Mouse (Mus musculus) MEL (cell line): ENCODE results near the gene Tmem178b. TPM values are rescaled to one million over a fixed set of nuclear protein-coding genes. Genes with fewer than 3 reads are reported as not detected.

ENCODE experiments used
- DNase-seq: peaks from one replicate; pipeline ENCODE4 v3.0.0; 2011; ENCODE audit warnings: low read depth, low spot score
- H3K27ac ChIP-seq: 2 replicates; pipeline ENCODE4 v1.5.1; 2012; ENCODE audit warnings: low read depth, mild to moderate bottlenecking, control low read depth, low read length, moderate library complexity; ENCODE audit not compliant: control insufficient read depth
- H3K27me3 ChIP-seq, 2 experiments: fragments of 150-350 bp in 1 of 2; sonication (generic) in 1 of 2; 2 replicates each; pipeline ENCODE4 v1.6.1; 2012; ENCODE audit warnings: low read length in 2 of 2, mild to moderate bottlenecking in 2 of 2, improper control_type of control experiment in 1 of 2, moderate library complexity in 1 of 2; ENCODE audit not compliant: insufficient read depth in 2 of 2, control insufficient read depth in 1 of 2
- H3K36me3 ChIP-seq, 2 experiments: 2 replicates each; pipeline ENCODE4 v1.6.1; 2012 to 2014; ENCODE audit warnings: low read length in 2 of 2, improper control_type of control experiment in 1 of 2, inconsistent platforms in 1 of 2, mild to moderate bottlenecking in 1 of 2; ENCODE audit not compliant: insufficient read depth in 2 of 2, control insufficient read depth in 1 of 2
- H3K4me1 ChIP-seq, 2 experiments: fragments of 150-350 bp in 1 of 2; sonication (generic) in 1 of 2; 2 replicates each; pipeline ENCODE4 v1.6.1; 2012; ENCODE audit warnings: low read length in 2 of 2, improper control_type of control experiment in 1 of 2, mild to moderate bottlenecking in 1 of 2; ENCODE audit not compliant: insufficient read depth in 2 of 2, control insufficient read depth in 1 of 2
- H3K4me3 ChIP-seq, 2 experiments: fragments of 150-350 bp in 1 of 2; sonication (generic) in 1 of 2; 2 replicates each; pipeline ENCODE4 v1.5.1; 2012; ENCODE audit warnings: low read depth in 2 of 2, low read length in 2 of 2, mild to moderate bottlenecking in 2 of 2, moderate library complexity in 2 of 2, control low read depth in 1 of 2, improper control_type of control experiment in 1 of 2; ENCODE audit not compliant: control insufficient read depth in 1 of 2, insufficient read depth in 1 of 2
- H3K79me2 ChIP-seq: 2 replicates; pipeline ENCODE4 v1.6.1; 2012; ENCODE audit warnings: mild to moderate bottlenecking, low read length, moderate library complexity; ENCODE audit not compliant: control insufficient read depth, poor library complexity, insufficient read depth
- H3K9ac ChIP-seq: 2 replicates; pipeline ENCODE4 v1.6.1; 2012; ENCODE audit warnings: low read depth, mild to moderate bottlenecking, control low read depth, low read length, moderate library complexity; ENCODE audit not compliant: control insufficient read depth, poor library complexity, severe bottlenecking
- H3K9me3 ChIP-seq: fragments of 150-350 bp; sonication (generic); replicated peaks from 2 replicates; pipeline ENCODE4 v1.6.1; 2012; ENCODE audit warnings: mild to moderate bottlenecking, low read length, improper control_type of control experiment, moderate library complexity; ENCODE audit not compliant: insufficient read depth
- BHLHE40 ChIP-seq: IDR thresholded peaks from 2 replicates; pipeline ENCODE4 v1.6.1; 2012; ENCODE audit warnings: low read depth, mild to moderate bottlenecking, inconsistent platforms, low read length, improper control_type of control experiment, borderline replicate concordance
- E2F4 ChIP-seq: IDR thresholded peaks from 2 replicates; pipeline ENCODE4 v1.6.1; 2011; ENCODE audit warnings: low read depth, low read length, improper control_type of control experiment, borderline replicate concordance
- ELF1 ChIP-seq: IDR thresholded peaks from 2 replicates; pipeline ENCODE4 v1.6.1; 2014; ENCODE audit warnings: low read depth, mild to moderate bottlenecking, inconsistent platforms, low read length, improper control_type of control experiment, moderate library complexity
- EP300 ChIP-seq, 2 experiments: IDR thresholded peaks; 2 replicates each; pipeline ENCODE4 v1.6.1; 2011; ENCODE audit warnings: improper control_type of control experiment in 2 of 2, low read length in 2 of 2, low read depth in 1 of 2, mild to moderate bottlenecking in 1 of 2
- GABPA ChIP-seq: IDR thresholded peaks from 2 replicates; pipeline ENCODE4 v1.6.1; 2012; ENCODE audit warnings: low read depth, mild to moderate bottlenecking, inconsistent platforms, low read length, improper control_type of control experiment, moderate library complexity
- GATA1 ChIP-seq: IDR thresholded peaks from 2 replicates; pipeline ENCODE4 v1.6.1; 2011; ENCODE audit warnings: low read depth, low read length, improper control_type of control experiment
- MEF2A ChIP-seq: IDR thresholded peaks from 2 replicates; pipeline ENCODE4 v1.6.1; 2014; ENCODE audit warnings: low read depth, mild to moderate bottlenecking, inconsistent platforms, low read length, improper control_type of control experiment; ENCODE audit not compliant: poor library complexity, insufficient replicate concordance, severe bottlenecking; ENCODE audit errors: extremely low read depth
- NRF1 ChIP-seq: IDR thresholded peaks from 2 replicates; pipeline ENCODE4 v1.6.1; 2014; ENCODE audit warnings: low read depth, mild to moderate bottlenecking, inconsistent platforms, low read length, improper control_type of control experiment, moderate library complexity; ENCODE audit not compliant: poor library complexity, insufficient read depth, severe bottlenecking
- POLR2A ChIP-seq, 2 experiments: IDR thresholded peaks; 2 replicates each; pipeline ENCODE4 v1.6.1; 2011 to 2012; ENCODE audit warnings: low read length in 2 of 2, mild to moderate bottlenecking in 2 of 2, control low read depth in 1 of 2, improper control_type of control experiment in 1 of 2, low read depth in 1 of 2, moderate library complexity in 1 of 2; ENCODE audit not compliant: control insufficient read depth in 1 of 2, insufficient read depth in 1 of 2, poor library complexity in 1 of 2
- SIN3A ChIP-seq: IDR thresholded peaks from 2 replicates; pipeline ENCODE4 v1.6.1; 2012; ENCODE audit warnings: low read length, improper control_type of control experiment, inconsistent platforms
- TAL1 ChIP-seq: IDR thresholded peaks from 2 replicates; pipeline ENCODE4 v1.6.1; 2012; ENCODE audit warnings: mild to moderate bottlenecking, inconsistent platforms, low read length, moderate library complexity, mixed read lengths
- TBP ChIP-seq: IDR thresholded peaks from 2 replicates; pipeline ENCODE4 v1.8.0; 2011; ENCODE audit warnings: low read depth, low read length, improper control_type of control experiment
- TCF12 ChIP-seq: IDR thresholded peaks from 2 replicates; pipeline ENCODE4 v1.6.1; 2014; ENCODE audit warnings: low read depth, mild to moderate bottlenecking, inconsistent platforms, low read length, improper control_type of control experiment, moderate library complexity
- UBTF ChIP-seq: IDR thresholded peaks from 2 replicates; pipeline ENCODE4 v1.6.1; 2012; ENCODE audit warnings: low read depth, mild to moderate bottlenecking, inconsistent platforms, low read length, improper control_type of control experiment, moderate library complexity, borderline replicate concordance; ENCODE audit not compliant: insufficient read depth
- USF1 ChIP-seq: IDR thresholded peaks from 2 replicates; pipeline ENCODE4 v1.6.1; 2014; ENCODE audit warnings: low read depth, mild to moderate bottlenecking, inconsistent platforms, low read length, improper control_type of control experiment, moderate library complexity
- USF2 ChIP-seq, 2 experiments: IDR thresholded peaks; 2 replicates each; pipeline ENCODE4 v1.6.1; 2011 to 2012; ENCODE audit warnings: improper control_type of control experiment in 2 of 2, low read length in 2 of 2, borderline replicate concordance in 1 of 2, inconsistent platforms in 1 of 2, low read depth in 1 of 2, mild to moderate bottlenecking in 1 of 2; ENCODE audit not compliant: insufficient read depth in 1 of 2
- ZC3H11A ChIP-seq: IDR thresholded peaks from 2 replicates; pipeline ENCODE4 v1.6.1; 2012; ENCODE audit warnings: low read depth, mild to moderate bottlenecking, inconsistent platforms, low read length, improper control_type of control experiment
- polyA plus RNA-seq, 2 experiments: library from polyadenylated mRNA; stranded (reverse) in 1 of 2; unstranded in 1 of 2; fragments of >175 nt in 1 of 2; fragments of >200 nt in 1 of 2; gene quantifications; 2 replicates each; pipeline versions ENCODE4 v1.2.1 to v1.2.4; 2012; ENCODE audit warnings: low replicate concordance in 2 of 2, low read depth in 1 of 2; ENCODE audit not compliant: insufficient read length in 2 of 2, insufficient read depth in 1 of 2, missing spikeins in 1 of 2
- total RNA-seq: library from RNA; depleted of rRNA; stranded (reverse); fragments of 300-350 nt; gene quantifications from 2 replicates; pipeline ENCODE4 v1.2.3, GENCODE M21; 2012

Gene Tmem178b
- total and polyA plus RNA-seq, 3 experiments, result not detected

DNA sequence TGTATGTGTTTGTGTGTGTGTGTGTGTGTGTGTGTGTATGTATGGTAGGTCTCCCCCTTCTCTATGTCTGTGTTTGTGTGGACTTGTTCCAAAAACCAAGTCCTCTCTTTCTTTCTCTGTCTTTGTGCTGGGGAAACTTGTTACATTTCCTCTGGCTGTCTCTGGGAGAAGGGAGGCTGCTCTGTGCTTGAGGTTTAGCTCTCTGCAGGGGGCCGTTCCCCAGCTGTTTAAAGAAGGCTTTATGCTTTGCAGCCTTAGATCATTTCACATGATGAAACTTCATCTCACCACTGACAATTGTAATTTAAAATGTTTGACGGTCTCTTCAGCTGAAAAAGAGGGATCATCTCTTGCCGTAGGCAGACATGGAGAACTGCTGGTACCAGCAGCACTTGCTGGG lies 243.2 kb downstream of the Tmem178b start:
- Histone ChIP-seq H3K36me3 (no peaks in the 10 kb centered on the region), H3K79me2 (no peaks in the 10 kb centered on the region), H3K27me3 (no peaks in the 10 kb centered on the region), H3K9me3 (no peaks in the 10 kb centered on the region), H3K4me1 (no peaks in the 10 kb centered on the region), H3K4me3 (no peak overlapping the region), H3K9ac (no peak overlapping the region), H3K27ac (no peak overlapping the region)
- no peak for DNase-seq
- TF ChIP-seq GATA1 (no peak), BHLHE40 (no peak), ZC3H11A (no peak), UBTF (no peak), USF1 (no peak), POLR2A (IDR thresholded peaks at IDR 0.05; ENCODE audit: control insufficient read depth in 1 of 2, insufficient read depth in 1 of 2, low read depth in 1 of 2, low read length in 2 of 2, poor library complexity in 1 of 2) (no peak), NRF1 (no peak), TBP (no peak), USF2 (IDR thresholded peaks at IDR 0.05; ENCODE audit: borderline replicate concordance in 1 of 2, insufficient read depth in 1 of 2, low read depth in 1 of 2, low read length in 2 of 2) (no peak), TAL1 (no peak)

DNA sequence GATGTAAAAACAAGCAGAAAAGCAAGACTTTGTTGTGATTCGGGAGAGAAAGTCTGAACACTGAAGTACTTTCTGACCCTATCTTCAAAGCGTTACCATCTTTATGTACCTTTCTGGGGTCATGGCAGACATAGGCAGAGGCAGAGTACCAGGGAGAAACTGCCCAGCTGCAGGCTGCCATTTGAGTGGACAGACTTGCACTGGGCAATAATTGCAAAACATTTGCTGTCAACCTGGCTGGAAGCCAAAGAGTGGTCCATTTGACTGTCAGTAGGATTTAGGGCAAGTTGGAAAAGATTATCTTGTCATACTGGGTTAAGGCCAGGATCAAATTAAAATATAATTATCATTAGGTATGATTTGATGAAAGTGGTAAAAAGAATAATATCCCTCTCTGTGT lies 247.1 kb downstream of the Tmem178b start:
- Histone ChIP-seq H3K79me2 (no peaks in the 10 kb centered on the region), H3K9me3 (no peaks in the 10 kb centered on the region), H3K36me3 (no peaks in the 10 kb centered on the region), H3K27me3 (no peaks in the 10 kb centered on the region), H3K4me1 (no peaks in the 10 kb centered on the region), H3K4me3 (no peak overlapping the region), H3K27ac (no peak overlapping the region), H3K9ac (no peak overlapping the region)
- no peak for TF ChIP-seq MEF2A
- no peak for TF ChIP-seq GATA1
- no peak for TF ChIP-seq SIN3A
- TF ChIP-seq ELF1, result no peak
- TF ChIP-seq GABPA, result no peak
- TF ChIP-seq EP300 (IDR thresholded peaks at IDR 0.05; ENCODE audit: low read depth in 1 of 2, low read length in 2 of 2), result no peak
- TF ChIP-seq NRF1, result no peak
- no peak for TF ChIP-seq TCF12
- no peak for TF ChIP-seq E2F4
- TF ChIP-seq BHLHE40, result no peak
- TF ChIP-seq POLR2A (IDR thresholded peaks at IDR 0.05; ENCODE audit: control insufficient read depth in 1 of 2, insufficient read depth in 1 of 2, low read depth in 1 of 2, low read length in 2 of 2, poor library complexity in 1 of 2), result no peak
- no peak for DNase-seq
